Mouse (Mus musculus) heart, adult 2 months (tissue): Measurements from ENCODE around the gene Anapc1. TPM values are rescaled to one million over a fixed set of nuclear protein-coding genes. Genes with fewer than 3 reads are reported as not detected.
A peak's percentile ranks its signal among the peaks of the same experiment; 100 is the strongest.

Experiments used
- DNase-seq, 2 experiments: peaks; one replicate each; pipeline ENCODE4 v3.0.0; 2021
- H3K27ac ChIP-seq: fragments of 200-600 bp; 2 replicates; pipeline ENCODE4 v1.8.1; 2022
- H3K27me3 ChIP-seq: fragments of 200-500 bp; 2 replicates; pipeline ENCODE4 v1.6.1; 2012; ENCODE audit warnings: mild to moderate bottlenecking, low read length, inconsistent platforms, mixed read lengths; ENCODE audit not compliant: control insufficient read depth, insufficient read depth
- H3K36me3 ChIP-seq: fragments of 200-500 bp; 2 replicates; pipeline ENCODE4 v1.6.1; 2012; ENCODE audit warnings: low read length, inconsistent platforms; ENCODE audit not compliant: control insufficient read depth, insufficient read depth
- H3K4me1 ChIP-seq: fragments of 200-500 bp; 2 replicates; pipeline ENCODE4 v1.6.1; 2011; ENCODE audit warnings: low read length; ENCODE audit not compliant: control insufficient read depth, insufficient read depth
- H3K4me3 ChIP-seq: fragments of 200-600 bp; 2 replicates; pipeline ENCODE4 v1.8.1; 2022
- H3K79me2 ChIP-seq: fragments of 200-500 bp; replicated peaks from 2 replicates; pipeline ENCODE4 v1.6.1; 2012; ENCODE audit warnings: mild to moderate bottlenecking, inconsistent platforms, low read length, moderate library complexity, mixed read lengths; ENCODE audit not compliant: control insufficient read depth, insufficient read depth
- H3K9ac ChIP-seq: fragments of 200-500 bp; 2 replicates; pipeline ENCODE4 v1.6.1; 2012; ENCODE audit warnings: low read depth, mild to moderate bottlenecking, control low read depth, inconsistent platforms, low read length, mixed read lengths
- CTCF ChIP-seq: fragments of 200-600 bp; IDR thresholded peaks from 2 replicates; pipeline ENCODE4 v1.8.1; 2022; ENCODE audit warnings: antibody characterized with exemption, mild to moderate bottlenecking, moderate library complexity
- EP300 ChIP-seq: fragments of 200-500 bp; IDR thresholded peaks from 2 replicates; pipeline ENCODE4 v1.6.1; 2011; ENCODE audit warnings: low read depth, low read length, control low read depth; ENCODE audit not compliant: insufficient read depth
- POLR2A ChIP-seq: fragments of 200-500 bp; IDR thresholded peaks from 2 replicates; pipeline ENCODE4 v1.6.1; 2011; ENCODE audit warnings: mild to moderate bottlenecking, low read depth, low read length, control low read depth; ENCODE audit not compliant: insufficient read depth
- WGBS: fragments of 180-500 bp; shearing (Covaris S2); methylation state at CpG from one replicate; pipeline ENCODE4 v1.1.7; 2018; 5-methylcytosine and 5-hydroxymethylcytosine counted together
- intact Hi-C: fragments of 180-260 bp; cut with DNase I; formaldehyde crosslinking; loops from one replicate; pipeline ENCODE4 v1.15.1; 2025
- polyA plus RNA-seq: library from polyadenylated mRNA; depleted of rRNA; stranded (reverse); fragments of >200 nt; gene quantifications from 2 replicates; pipeline ENCODE4 v1.2.3, GENCODE M21; 2012
- total RNA-seq, 2 experiments: library from RNA; stranded (reverse); gene quantifications; 2 replicates each; pipeline ENCODE4 v1.2.3; 2021

The Anapc1 gene
- total and polyA plus RNA-seq, 3 experiments, result 31.0 to 45.5 (median 39.4) TPM

DNA sequence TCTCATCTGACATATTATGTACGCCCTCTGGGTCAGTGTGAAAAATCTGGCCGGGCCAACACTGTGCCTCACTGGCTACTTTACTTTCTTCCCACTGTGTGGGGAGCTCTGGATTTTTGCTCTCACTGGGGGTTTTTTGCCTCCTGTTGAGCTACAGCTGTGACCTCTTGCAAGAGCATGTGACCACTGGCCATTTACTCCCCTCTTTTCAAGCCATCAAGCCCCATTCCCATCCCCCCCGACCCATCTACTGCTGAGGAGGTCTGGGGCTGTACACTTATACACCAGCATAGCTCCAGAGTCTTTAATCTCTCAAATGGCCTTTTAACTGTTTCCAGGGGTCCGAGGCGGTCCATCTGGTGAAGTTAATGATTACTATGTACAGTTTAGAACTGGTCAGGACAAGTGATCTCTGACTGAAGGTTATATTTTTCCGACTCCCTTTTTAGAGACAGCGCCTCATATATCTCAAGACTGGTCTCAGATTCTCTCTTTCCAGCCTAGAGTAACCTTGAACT lies 27.6 kb upstream of the Anapc1 start:
- Histone ChIP-seq H3K27ac (no peak overlapping the region), H3K79me2 (peaks cover 2% of the 10 kb centered on the region; the same call in 1 of the 2 replicates), H3K4me3 (no peak overlapping the region), H3K36me3 (no peaks in the 10 kb centered on the region; the same call in 1 of the 2 replicates), H3K4me1 (peaks cover 2% of the 10 kb centered on the region), H3K9ac (no peak overlapping the region), H3K27me3 (no peaks in the 10 kb centered on the region)
- DNase-seq, result no peak
- intact Hi-C loops, result no loop called here
- WGBS, result 86% methylated on average over 7 of the region's 7 CpGs
- TF ChIP-seq EP300 (no peak), CTCF (no peak), POLR2A (no peak)

DNA sequence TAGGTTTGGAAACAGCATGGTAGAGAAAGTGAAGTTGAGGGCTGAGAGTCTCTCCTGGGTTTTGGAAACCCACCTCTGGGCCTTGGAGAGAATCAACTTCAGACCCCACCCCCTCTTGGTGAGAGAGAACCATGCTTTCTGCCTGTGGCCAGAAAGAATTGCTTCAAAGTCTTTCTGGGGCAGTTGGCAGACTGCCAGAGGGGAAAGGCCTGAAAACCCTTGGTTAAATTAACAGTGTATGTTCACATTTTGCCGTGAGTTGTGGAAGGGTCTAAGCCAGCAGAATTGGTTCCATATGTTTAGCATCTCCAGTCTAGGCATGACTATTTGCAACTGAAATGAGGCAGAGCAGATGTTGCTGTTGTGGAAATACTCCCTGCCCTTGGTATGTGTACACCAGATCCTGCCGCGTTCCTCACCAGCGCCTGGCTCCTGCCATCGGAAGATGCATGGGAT lies 26.4 kb upstream of the Anapc1 start:
- Histone ChIP-seq H3K27ac (no peak overlapping the region), H3K4me3 (no peak overlapping the region), H3K36me3 (no peaks in the 10 kb centered on the region; the same call in 1 of the 2 replicates), H3K4me1 (peaks cover 2% of the 10 kb centered on the region), H3K9ac (no peak overlapping the region), H3K27me3 (no peaks in the 10 kb centered on the region), H3K79me2 (peaks cover 2% of the 10 kb centered on the region; the same call in 1 of the 2 replicates)
- TF ChIP-seq CTCF, result no peak
- no peak for TF ChIP-seq EP300
- no peak for TF ChIP-seq POLR2A
- 63% methylated on average over 5 of the region's 5 CpGs for WGBS
- DNase-seq, result no peak
- intact Hi-C loops, result no loop called here

DNA sequence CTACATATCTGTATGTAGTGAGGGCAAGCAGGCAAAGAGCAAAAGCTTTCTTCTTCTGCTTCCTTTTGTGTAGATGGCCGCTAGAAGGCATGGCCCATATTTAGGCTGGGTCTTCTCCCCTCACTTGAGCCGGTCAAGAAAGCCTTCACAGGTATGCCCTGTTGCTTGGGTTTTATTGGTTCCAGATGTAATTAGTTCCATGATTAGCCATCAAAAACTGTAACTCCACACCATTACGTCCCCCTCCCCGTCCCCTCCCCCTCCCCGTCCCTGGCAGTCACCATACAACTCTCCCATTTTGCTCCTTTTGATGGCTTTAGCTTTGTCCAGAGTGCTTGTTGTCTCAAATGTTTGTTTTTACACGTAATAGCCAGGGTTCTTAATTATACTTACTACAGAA lies 25.7 kb upstream of the Anapc1 start:
- H3K4me3 ChIP-seq, result no peak overlapping the region
- no peaks in the 10 kb centered on the region for H3K27me3 ChIP-seq
- no peak for TF ChIP-seq EP300
- TF ChIP-seq POLR2A, result no peak
- no peak for TF ChIP-seq CTCF
- H3K36me3 ChIP-seq, result peaks cover 2% of the 10 kb centered on the region; the same call in 1 of the 2 replicates
- H3K9ac ChIP-seq, result no peak overlapping the region
- no peak overlapping the region for H3K27ac ChIP-seq
- intact Hi-C loops, result no loop called here
- H3K79me2 ChIP-seq, result peaks cover 2% of the 10 kb centered on the region; the same call in 1 of the 2 replicates
- 88% methylated on average over 6 of the region's 6 CpGs for WGBS
- DNase-seq, result no peak
- H3K4me1 ChIP-seq, result peaks cover 2% of the 10 kb centered on the region

DNA sequence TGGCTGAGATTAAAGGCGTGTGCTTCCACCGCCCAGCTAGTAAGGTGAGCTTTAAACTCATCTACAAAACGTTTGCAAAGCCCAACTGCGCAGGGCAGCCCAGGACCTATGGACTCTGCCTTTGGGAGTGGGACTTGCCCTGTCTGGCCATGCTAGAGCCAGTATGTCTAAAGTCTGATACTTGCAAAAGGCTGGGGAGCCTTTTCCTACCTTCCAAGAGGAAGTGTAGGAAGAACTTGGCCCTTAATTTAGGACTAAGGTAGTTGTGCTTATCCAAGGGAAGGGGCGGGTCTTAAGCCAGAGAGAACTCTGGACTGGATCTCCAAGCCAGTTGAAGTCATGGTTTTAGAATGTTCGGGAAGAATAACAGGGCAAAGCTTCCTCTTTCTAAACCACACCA lies 23.4 kb upstream of the Anapc1 start:
- intact Hi-C loops, result no loop called here
- Histone ChIP-seq H3K27me3 (no peaks in the 10 kb centered on the region), H3K79me2 (peaks cover 2% of the 10 kb centered on the region; the same call in 1 of the 2 replicates), H3K27ac (no peak overlapping the region), H3K9ac (no peak overlapping the region), H3K36me3 (peaks cover 5% of the 10 kb centered on the region; the same call in 1 of the 2 replicates), H3K4me3 (no peak overlapping the region), H3K4me1 (no peaks in the 10 kb centered on the region; the same call in 1 of the 2 replicates)
- TF ChIP-seq CTCF (no peak), POLR2A (no peak), EP300 (no peak)
- WGBS, result 68% methylated on average over 6 of the region's 6 CpGs
- DNase-seq, result no peak

DNA sequence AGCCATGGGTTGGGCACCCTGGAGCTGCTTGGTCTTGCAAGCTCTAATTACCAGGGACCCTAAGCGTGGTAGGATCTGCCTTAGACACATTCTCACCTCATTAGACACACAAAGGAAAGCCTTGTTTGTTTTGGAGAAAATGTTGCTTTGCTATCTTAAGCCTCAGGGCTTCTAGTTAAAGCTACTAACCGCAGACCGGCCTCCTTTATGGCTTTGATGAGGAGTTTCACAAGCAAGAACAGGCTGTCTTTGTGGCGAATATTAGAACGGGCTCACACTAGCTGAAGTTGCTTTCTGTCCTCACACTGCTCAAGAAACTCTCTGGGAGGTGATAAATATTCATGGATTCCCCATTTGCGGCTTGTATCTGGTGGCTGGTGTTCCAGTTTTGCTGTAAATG lies 22.1 kb upstream of the Anapc1 start:
- intact Hi-C loops, result no loop called here
- Histone ChIP-seq H3K27me3 (no peaks in the 10 kb centered on the region), H3K27ac (no peak overlapping the region), H3K4me1 (no peaks in the 10 kb centered on the region; the same call in 1 of the 2 replicates), H3K79me2 (peaks cover 2% of the 10 kb centered on the region; the same call in 1 of the 2 replicates), H3K36me3 (peaks cover 5% of the 10 kb centered on the region; the same call in 1 of the 2 replicates), H3K4me3 (no peak overlapping the region), H3K9ac (no peak overlapping the region)
- 65% methylated on average over 6 of the region's 6 CpGs for WGBS
- no peak for DNase-seq
- TF ChIP-seq POLR2A, result no peak
- no peak for TF ChIP-seq CTCF
- no peak for TF ChIP-seq EP300

DNA sequence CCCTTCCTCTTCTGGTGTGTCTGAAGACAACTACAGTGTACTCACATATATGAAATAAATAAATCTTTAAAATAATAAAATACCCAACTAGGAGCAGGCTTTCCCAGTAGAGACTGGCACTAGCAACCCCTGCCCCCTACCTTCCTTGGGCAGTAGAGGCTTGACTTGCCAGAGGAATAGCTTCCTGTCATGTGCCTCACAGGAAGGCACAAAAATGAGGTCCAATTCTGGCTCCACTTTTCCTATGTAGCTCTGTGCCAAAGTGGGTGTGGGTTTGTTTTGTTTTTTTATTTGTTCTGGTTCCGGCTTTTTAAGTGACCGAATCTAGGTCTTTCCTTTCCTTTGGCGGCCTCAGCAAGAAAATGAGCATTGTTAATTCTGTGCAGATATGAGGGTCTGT lies 17.3 kb upstream of the Anapc1 start:
- TF ChIP-seq EP300 (0 out of 2 replicates have a peak, but pooled peaks have one; percentile 24), POLR2A (peak; percentile 48; the same call in 1 of the 2 replicates), CTCF (peak; percentile 56)
- Histone ChIP-seq H3K9ac (peak overlapping the region; percentile 39; the same call in 1 of the 2 replicates), H3K4me3 (peak overlapping the region; percentile 36), H3K79me2 (no peaks in the 10 kb centered on the region), H3K4me1 (peaks cover 2% of the 10 kb centered on the region; the same call in 1 of the 2 replicates), H3K36me3 (peaks cover 5% of the 10 kb centered on the region; the same call in 1 of the 2 replicates), H3K27me3 (no peaks in the 10 kb centered on the region), H3K27ac (peak overlapping the region; percentile 75)
- intact Hi-C loops, result no loop called here
- DNase-seq, result peak in 1 of 2 experiments; percentile 50
- WGBS, result 40% methylated on average over 3 of the region's 3 CpGs
